Mouse (Mus musculus) left cerebral cortex, adult 6 months (tissue): ENCODE results near the gene Parg. TPM values are rescaled to one million over a fixed set of nuclear protein-coding genes. Genes with fewer than 3 reads are reported as not detected.

Experiments used
- long read RNA-seq, 2 experiments: library from polyadenylated mRNA; unstranded; transcript quantifications; one replicate each; pipeline ENCODE4 v2.0.0; 2019 to 2020
- polyA plus RNA-seq: library from polyadenylated mRNA; unstranded; fragments of <200 nt; fragmentation: Nextera tagmentation; gene quantifications from 2 replicates; pipeline ENCODE4 v1.2.3, GENCODE M21; 2021

The Parg gene
- polyA plus RNA-seq: 11.3 and 14.9 TPM in 2 replicates
- long read RNA-seq, experiment 1, full-length matches to known transcripts: 71 of 109 reads
- long read RNA-seq, experiment 1, partial matches to known transcripts: 19 of 109 reads
- long read RNA-seq, experiment 1, other reads (novel, unspliced or antisense): 19 of 109 reads
- long read RNA-seq, experiment 2, full-length matches to known transcripts: 2 of 24 reads
- long read RNA-seq, experiment 2, partial matches to known transcripts: 16 of 24 reads
- long read RNA-seq, experiment 2, other reads (novel, unspliced or antisense): 6 of 24 reads

DNA sequence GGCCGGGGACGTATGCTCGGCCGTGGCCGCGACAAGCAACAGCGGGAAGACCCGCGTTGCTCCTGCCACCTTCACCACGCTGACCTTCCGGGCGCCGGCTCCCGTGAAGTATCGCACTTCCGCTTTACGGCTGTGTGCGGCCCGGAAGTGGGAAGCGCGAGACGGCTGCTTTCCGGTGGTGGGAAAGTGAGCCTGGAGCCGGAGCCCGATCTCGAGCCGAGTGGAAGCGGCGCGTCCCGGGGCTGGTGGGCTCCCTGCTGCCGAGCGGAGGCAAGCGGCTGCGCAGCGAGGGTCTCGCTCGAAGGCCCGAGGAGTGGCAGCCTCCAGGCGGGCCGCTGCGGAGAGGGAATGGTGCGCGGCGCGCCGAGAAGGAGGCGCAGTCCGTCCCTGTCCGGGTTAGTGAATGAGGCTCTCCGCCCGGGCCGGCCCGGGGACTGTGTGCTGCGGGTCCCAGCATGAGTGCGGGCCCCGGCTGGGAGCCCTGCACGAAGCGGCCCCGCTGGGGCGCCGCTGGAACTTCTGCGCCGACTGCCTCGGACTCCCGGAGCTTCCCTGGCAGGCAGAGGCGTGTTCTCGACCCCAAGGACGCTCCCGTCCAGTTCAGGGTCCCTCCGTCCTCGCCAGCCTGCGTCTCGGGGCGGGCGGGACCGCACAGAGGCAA, at the start of gene Parg, which contains the start of gene Timm23:
Gene Parg, plus strand, starts transcription at position 159 of the 661 bp plus-strand sequence.
Gene Timm23, minus strand, starts transcription at position 108 of the 661 bp plus-strand sequence.

DNA sequence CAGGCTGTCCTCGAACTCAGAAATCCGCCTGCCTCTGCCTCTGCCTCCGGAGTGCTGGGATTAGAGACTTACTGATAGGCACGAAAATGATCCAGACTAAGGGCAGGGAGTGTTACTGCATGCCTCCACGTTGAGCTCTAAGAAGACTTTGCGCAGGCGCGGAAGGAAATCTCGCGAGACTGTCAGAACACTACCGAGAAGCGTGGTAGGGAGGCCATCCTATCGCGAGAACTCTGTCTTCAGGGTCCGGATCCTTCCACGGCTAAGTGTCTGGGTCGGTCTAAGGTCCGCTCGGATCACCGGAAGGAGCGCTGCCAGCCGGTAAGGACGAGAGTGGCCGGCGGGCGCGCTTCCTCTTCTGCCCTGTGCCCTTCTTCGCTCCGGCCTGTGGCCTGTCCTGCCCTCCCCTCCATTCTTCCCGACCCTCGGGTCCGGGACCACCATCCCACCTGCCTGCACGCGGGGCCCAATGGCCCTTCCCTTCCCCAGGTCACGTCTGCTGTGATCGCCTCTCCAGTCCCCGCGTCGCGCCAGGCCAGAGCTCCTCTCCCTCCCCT, 42.0 kb upstream of the Parg start, which contains the start of gene Ncoa4:
Gene Ncoa4, plus strand, starts transcription at position 176 of the 557 bp plus-strand sequence.

DNA sequence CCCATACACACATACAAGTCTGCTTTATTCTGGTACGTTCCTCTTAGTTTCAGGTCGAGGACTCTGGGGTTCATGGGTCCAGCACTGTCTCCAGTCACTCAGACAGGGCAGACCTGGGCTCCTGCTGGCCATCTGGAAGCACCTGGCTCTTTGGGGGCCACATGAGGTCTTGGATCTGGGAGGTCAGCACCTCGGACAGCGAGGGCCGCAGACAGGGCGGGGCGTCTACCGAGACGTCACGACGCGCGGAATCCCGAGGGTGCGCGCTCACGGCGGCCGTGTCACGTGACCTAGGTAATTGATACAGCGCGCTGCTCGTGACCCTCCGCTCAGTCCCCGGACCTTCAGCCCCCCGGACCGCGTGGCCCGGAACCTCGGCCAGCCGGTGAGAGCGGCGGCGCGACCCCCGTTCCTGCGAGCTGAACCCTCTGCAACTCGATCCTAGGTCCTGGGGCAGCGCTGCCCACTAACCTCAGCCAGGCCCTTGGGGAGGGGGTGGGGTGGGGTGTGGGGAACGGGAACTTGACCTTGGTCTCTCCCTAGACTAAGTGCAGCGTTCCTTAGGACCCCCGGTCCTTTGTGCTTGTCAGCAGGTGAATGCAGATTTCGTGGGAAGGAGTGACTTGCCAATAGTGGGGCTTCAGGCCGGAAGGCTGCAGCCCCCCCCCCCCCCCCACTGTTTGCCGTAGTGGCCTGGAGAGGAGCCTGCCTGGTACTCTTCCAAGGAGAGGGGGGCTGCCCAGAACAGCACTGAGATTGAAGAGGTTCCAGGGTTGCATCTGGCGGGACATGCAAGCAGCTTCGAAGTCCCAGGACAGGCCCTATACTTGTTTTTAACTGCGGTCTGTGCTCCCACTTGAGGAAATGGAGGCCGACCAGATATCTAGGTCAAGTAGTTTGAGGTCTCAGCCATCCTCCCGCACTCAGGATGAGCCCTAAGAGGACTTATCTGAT, 120.3 kb downstream of the Parg start, which contains the start of gene Ogdhl:
Gene Ogdhl, plus strand, starts transcription at position 288 of the 954 bp plus-strand sequence.

Other genes with a start within 250 kb of the Parg start
- 0.22 and 0.25 TPM in 2 replicates for gene Galnt15, start 173.0 kb upstream of the Parg start, polyA plus RNA-seq
- gene Oxnad1, start 116.6 kb upstream of the Parg start, polyA plus RNA-seq: 5.6 and 9.0 TPM in 2 replicates
- 72.6 and 82.6 TPM in 2 replicates for gene Dph3, start 116.2 kb upstream of the Parg start, polyA plus RNA-seq
- gene Msmb, start 59.9 kb upstream of the Parg start, polyA plus RNA-seq: not detected in 2 replicates
- 43.5 and 57.0 TPM in 2 replicates for gene Ncoa4, start 42.1 kb upstream of the Parg start, polyA plus RNA-seq
- 189 and 222 TPM in 2 replicates for gene Timm23, start 51 bp upstream of the Parg start, polyA plus RNA-seq
- gene Ogdhl, start 120.1 kb downstream of the Parg start, polyA plus RNA-seq: 62.2 and 85.5 TPM in 2 replicates
- gene 1700024G13Rik, start 186.4 kb downstream of the Parg start, polyA plus RNA-seq: 0.45 and 1.2 TPM in 2 replicates